Mouse (Mus musculus) G1E (cell line): ENCODE data around the gene Msantd1. TPM values are rescaled to one million over a fixed set of nuclear protein-coding genes. Genes with fewer than 3 reads are reported as not detected.

Experiments
- ATAC-seq: 2 replicates; pipeline ENCODE4 v1.8.0; 2016; ENCODE audit warnings: mild to moderate bottlenecking; ENCODE audit not compliant: insufficient number of reproducible peaks, poor library complexity, low FRiP score, severe bottlenecking; ENCODE audit errors: extremely low read depth
- DNase-seq: peaks from one replicate; pipeline ENCODE4 v3.0.0; 2012; ENCODE audit warnings: low spot score
- H3K27me3 ChIP-seq: 2 replicates; pipeline ENCODE4 v1.6.1; 2012; ENCODE audit warnings: mild to moderate bottlenecking, low read length, inconsistent platforms; ENCODE audit not compliant: insufficient read depth
- H3K36me3 ChIP-seq: replicated peaks from 2 replicates; pipeline ENCODE3; 2012; ENCODE audit warnings: mild to moderate bottlenecking, inconsistent platforms
- H3K4me1 ChIP-seq: 2 replicates; pipeline ENCODE4 v1.6.1; 2012; ENCODE audit warnings: low read depth, low read length, inconsistent platforms, mixed read lengths; ENCODE audit not compliant: insufficient read depth
- H3K4me3 ChIP-seq: 2 replicates; pipeline ENCODE4 v1.5.1; 2012; ENCODE audit warnings: low read depth, mild to moderate bottlenecking, inconsistent platforms, low read length, moderate library complexity, mixed read lengths
- H3K9me3 ChIP-seq: replicated peaks from 2 replicates; pipeline ENCODE4 v1.6.1; 2012; ENCODE audit warnings: inconsistent platforms
- CTCF ChIP-seq: IDR thresholded peaks from 2 replicates; pipeline ENCODE4 v1.5.1; 2012; ENCODE audit warnings: low read depth, low read length, inconsistent platforms, mixed read lengths
- GATA1 ChIP-seq: IDR thresholded peaks from 2 replicates; pipeline ENCODE4 v1.6.1; 2012; ENCODE audit warnings: borderline replicate concordance, low read length, inconsistent platforms, mixed read lengths
- GATA2 ChIP-seq: IDR thresholded peaks from 2 replicates; pipeline ENCODE4 v1.6.1; 2012; ENCODE audit warnings: low read depth, low read length, inconsistent platforms, borderline replicate concordance
- POLR2AphosphoS5 ChIP-seq: IDR thresholded peaks from 2 replicates; pipeline ENCODE4 v1.6.1; 2012; ENCODE audit warnings: low read depth, low read length, inconsistent platforms; ENCODE audit not compliant: insufficient replicate concordance
- TAL1 ChIP-seq: conservative IDR thresholded peaks from 2 replicates; pipeline ENCODE4 v1.6.1; 2012; ENCODE audit warnings: low read depth, low read length, inconsistent platforms, mixed read lengths
- polyA plus RNA-seq: library from polyadenylated mRNA; stranded (reverse); fragments of >175 nt; gene quantifications from 2 replicates; pipeline ENCODE4 v1.2.3, GENCODE M21; 2012
- total RNA-seq, 2 experiments: library from RNA; stranded (forward) in 1 of 2; stranded (reverse) in 1 of 2; fragments of 200-1000 nt in 1 of 2; fragments of >200 nt in 1 of 2; fragmentation: Nextera tagmentation in 1 of 2; gene quantifications; 2 replicates each; pipeline ENCODE4 v1.2.3; 2014 to 2017

Gene Msantd1
- total and polyA plus RNA-seq, 3 experiments, result 0.20 to 0.22 TPM; not detected in 1

- Histone ChIP-seq H3K4me1 (peaks cover 43% of the 10 kb centered on the region), H3K9me3 (no peaks in the 10 kb centered on the region), H3K4me3 (no peak overlapping the region), H3K36me3 (no peaks in the 10 kb centered on the region), H3K27me3 (peaks cover 23% of the 10 kb centered on the region)
- no peak for TF ChIP-seq POLR2AphosphoS5
- no peak for TF ChIP-seq GATA1
- ATAC-seq (no peak), DNase-seq (no peak)
These were observed 14.7 kb downstream of the Msantd1 start for GRCm38 (mm10) chr5:34922531-34922930.

GRCm38 (mm10) chr5:34923920-34924319 is 16.1 kb downstream of the Msantd1 start:
- Histone ChIP-seq H3K36me3 (no peaks in the 10 kb centered on the region), H3K9me3 (no peaks in the 10 kb centered on the region), H3K4me1 (peaks cover 30% of the 10 kb centered on the region), H3K27me3 (peaks cover 23% of the 10 kb centered on the region), H3K4me3 (no peak overlapping the region)
- ATAC-seq (no peak), DNase-seq (no peak)
- TF ChIP-seq GATA1, result no peak
- no peak for TF ChIP-seq TAL1

- H3K4me3 ChIP-seq, result no peak overlapping the region
- TF ChIP-seq TAL1, result no peak
- no peak for ATAC-seq
- H3K36me3 ChIP-seq, result no peaks in the 10 kb centered on the region
- no peaks in the 10 kb centered on the region for H3K9me3 ChIP-seq
- peaks cover 23% of the 10 kb centered on the region for H3K27me3 ChIP-seq
- DNase-seq, result no peak
- peaks cover 28% of the 10 kb centered on the region for H3K4me1 ChIP-seq
These were observed 16.7 kb downstream of the Msantd1 start for GRCm38 (mm10) chr5:34924519-34924918.

GRCm38 (mm10) chr5:34927648-34928047 is 19.8 kb downstream of the Msantd1 start:
- Histone ChIP-seq H3K9me3 (no peaks in the 10 kb centered on the region), H3K4me3 (no peak overlapping the region), H3K27me3 (peaks cover 20% of the 10 kb centered on the region), H3K36me3 (no peaks in the 10 kb centered on the region), H3K4me1 (peaks cover 36% of the 10 kb centered on the region)
- DNase-seq, result no peak
- TF ChIP-seq GATA2 (no peak), CTCF (no peak), TAL1 (no peak), POLR2AphosphoS5 (no peak), GATA1 (no peak)
- no peak for ATAC-seq

- H3K9me3 ChIP-seq, result no peaks in the 10 kb centered on the region
- H3K4me3 ChIP-seq, result no peak overlapping the region; the same call in 1 of the 2 replicates
- H3K4me1 ChIP-seq, result peaks cover 22% of the 10 kb centered on the region
- ATAC-seq (no peak), DNase-seq (no peak)
- H3K27me3 ChIP-seq, result peaks cover 9% of the 10 kb centered on the region
- H3K36me3 ChIP-seq, result no peaks in the 10 kb centered on the region
- no peak for TF ChIP-seq GATA1
- TF ChIP-seq POLR2AphosphoS5, result no peak
- no peak for TF ChIP-seq CTCF
- no peak; the same call in 1 of the 2 replicates for TF ChIP-seq TAL1
- no peak for TF ChIP-seq GATA2
These were observed 22.6 kb downstream of the Msantd1 start for GRCm38 (mm10) chr5:34930151-34930975.

GRCm38 (mm10) chr5:34931091-34931490 is 23.3 kb downstream of the Msantd1 start:
- TF ChIP-seq CTCF (no peak), TAL1 (no peak), GATA1 (no peak), GATA2 (no peak), POLR2AphosphoS5 (no peak)
- H3K4me3 ChIP-seq, result no peak overlapping the region; the same call in 1 of the 2 replicates

More at GRCm38 (mm10) chr5:34931091-34931490, 23.3 kb downstream of the Msantd1 start:
- Histone ChIP-seq H3K36me3 (no peaks in the 10 kb centered on the region), H3K4me1 (peaks cover 22% of the 10 kb centered on the region), H3K9me3 (no peaks in the 10 kb centered on the region), H3K27me3 (peaks cover 13% of the 10 kb centered on the region)
- no peak for DNase-seq
- no peak for ATAC-seq
